Mouse (Mus musculus) lung, embryonic 16.5 days (tissue): ENCODE results near the gene Foxp1. TPM values are rescaled to one million over a fixed set of nuclear protein-coding genes. Genes with fewer than 3 reads are reported as not detected.

ENCODE experiments used
- ATAC-seq: fragments of 200-750 bp; cut with Nextera tagmentation; 2 replicates; pipeline ENCODE4 v1.8.0; 2017; ENCODE audit warnings: low read depth, mild to moderate bottlenecking, moderate library complexity
- H3K27ac ChIP-seq: fragments of 300-500 bp; sonication (generic); 2 replicates; pipeline ENCODE4 v1.5.1; 2014; ENCODE audit warnings: mild to moderate bottlenecking, control low read depth, low read length
- H3K27me3 ChIP-seq: fragments of 300-500 bp; sonication (generic); 2 replicates; pipeline ENCODE4 v1.6.1; 2014; ENCODE audit warnings: low read depth, low read length, mixed read lengths; ENCODE audit not compliant: control insufficient read depth, insufficient read depth
- H3K36me3 ChIP-seq: fragments of 300-500 bp; sonication (generic); 2 replicates; pipeline ENCODE4 v1.6.1; 2014; ENCODE audit warnings: low read length; ENCODE audit not compliant: control insufficient read depth, insufficient read depth
- H3K4me1 ChIP-seq: fragments of 300-500 bp; sonication (generic); replicated peaks from 2 replicates; pipeline ENCODE4 v1.6.1; 2014; ENCODE audit warnings: low read length, mixed read lengths; ENCODE audit not compliant: control insufficient read depth, insufficient read depth
- H3K4me2 ChIP-seq: fragments of 300-500 bp; sonication (generic); 2 replicates; pipeline ENCODE4 v1.6.1; 2014; ENCODE audit warnings: low read depth, low read length, control low read depth
- H3K4me3 ChIP-seq: fragments of 300-500 bp; sonication (generic); 2 replicates; pipeline ENCODE4 v1.5.1; 2014; ENCODE audit warnings: mild to moderate bottlenecking, low read length, control low read depth
- H3K9ac ChIP-seq: fragments of 300-500 bp; sonication (generic); 2 replicates; pipeline ENCODE4 v1.6.1; 2014; ENCODE audit warnings: low read length, control low read depth
- H3K9me3 ChIP-seq: fragments of 300-500 bp; sonication (generic); 2 replicates; pipeline ENCODE4 v1.6.1; 2016; ENCODE audit warnings: low read length; ENCODE audit not compliant: control insufficient read depth
- WGBS: fragments of 180-500 bp; shearing (Covaris S2); extraction: QIAGEN DNeasy Blood & Tissue Kit; methylation state at CpG from one replicate; pipeline ENCODE4 v1.1.7; 2014; 5-methylcytosine and 5-hydroxymethylcytosine counted together
- microRNA-seq: library from miRNA; unstranded; fragments of <30 nt; microRNA quantifications from one replicate; pipeline ENCODE4, GENCODE M21; 2016
- polyA plus RNA-seq: library from polyadenylated mRNA; unstranded; fragments of >200 nt; fragmentation: Nextera tagmentation; extraction: Ambion mirVana; gene quantifications from 2 replicates; pipeline ENCODE4 v1.2.1, GENCODE M21; 2015

Foxp1 gene
- polyA plus RNA-seq, 1 experiment from 2014 or later = 116 TPM

DNA sequence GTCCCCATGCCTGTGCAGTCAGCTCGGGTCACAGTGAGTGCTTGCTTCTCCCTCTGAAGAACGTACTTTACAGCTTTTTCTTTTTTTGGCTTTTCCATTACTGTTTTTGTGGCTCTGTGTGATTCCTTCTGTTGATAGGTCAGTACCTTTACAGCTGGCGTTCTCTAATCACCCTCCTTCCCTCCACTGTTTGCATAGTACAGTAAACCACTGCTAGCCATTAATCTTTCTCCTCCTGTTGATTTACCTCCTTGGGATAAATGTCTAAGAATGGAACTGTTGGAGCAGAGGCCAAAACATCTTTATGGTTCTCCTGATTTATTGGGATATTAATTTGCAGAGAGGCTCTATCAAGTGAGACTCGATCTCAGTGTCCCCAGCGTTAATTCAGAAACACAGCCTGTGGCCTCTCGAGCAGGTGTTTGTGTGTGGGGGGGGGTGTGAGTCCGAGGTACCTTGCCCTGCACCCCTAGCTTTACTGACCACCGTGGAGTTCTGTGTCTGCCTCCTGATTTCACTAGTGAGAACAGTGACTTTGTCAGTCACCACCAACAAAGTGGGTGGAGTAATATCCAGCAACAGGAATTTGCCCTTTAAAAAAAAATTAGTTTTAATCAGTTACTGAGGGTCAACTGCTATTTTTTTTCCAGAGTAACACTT is 590.5 kb downstream of the Foxp1 start:
- Histone ChIP-seq H3K9ac (no peak overlapping the region), H3K27me3 (no peaks in the 10 kb centered on the region), H3K4me1 (no peaks in the 10 kb centered on the region), H3K36me3 (peaks cover 30% of the 10 kb centered on the region), H3K4me3 (no peak overlapping the region), H3K27ac (no peak overlapping the region), H3K9me3 (no peaks in the 10 kb centered on the region), H3K4me2 (no peak overlapping the region)
- 69% methylated on average over 8 of the region's 8 CpGs for WGBS
- ATAC-seq = no peak

DNA sequence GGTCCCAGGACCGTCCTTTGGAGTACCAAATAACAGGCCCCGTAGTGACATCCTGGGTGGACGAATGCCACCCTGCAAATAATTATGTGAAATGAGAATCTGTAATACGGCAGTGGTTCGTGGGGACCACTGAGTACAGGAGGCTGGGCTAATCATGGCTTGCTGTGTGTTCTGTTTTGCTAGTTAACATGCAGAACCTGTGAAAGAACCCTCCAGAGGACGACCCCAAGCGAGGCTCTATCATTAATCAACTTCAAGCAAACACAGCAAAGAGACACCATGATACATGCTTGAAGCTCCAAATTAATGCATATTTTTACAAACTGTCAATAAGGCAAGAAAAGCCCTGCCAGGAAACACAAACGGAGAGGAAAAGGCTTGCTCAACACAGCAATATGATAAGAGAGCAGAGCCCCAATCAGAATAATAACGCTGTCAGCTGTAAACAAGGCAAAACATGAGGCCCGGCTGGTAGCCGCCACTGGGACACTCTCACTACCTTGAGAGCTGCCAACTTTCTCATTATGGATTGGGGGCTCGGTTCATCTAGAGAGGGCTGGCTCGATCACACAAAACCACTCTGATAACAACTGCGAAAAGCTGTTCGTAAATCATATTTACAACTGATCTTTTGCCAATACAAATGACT is 591.7 kb downstream of the Foxp1 start:
- 75% methylated on average over 15 of the region's 15 CpGs for whole genome bisulfite sequencing
- H3K4me3 ChIP-seq = no peak overlapping the region
- no peak overlapping the region for H3K4me2 ChIP-seq
- no peaks in the 10 kb centered on the region for H3K9me3 ChIP-seq
- no peak for ATAC-seq
- H3K4me1 ChIP-seq = no peaks in the 10 kb centered on the region
- peaks cover 30% of the 10 kb centered on the region for H3K36me3 ChIP-seq
- no peak overlapping the region for H3K27ac ChIP-seq
- H3K9ac ChIP-seq = no peak overlapping the region
- H3K27me3 ChIP-seq = no peaks in the 10 kb centered on the region

DNA sequence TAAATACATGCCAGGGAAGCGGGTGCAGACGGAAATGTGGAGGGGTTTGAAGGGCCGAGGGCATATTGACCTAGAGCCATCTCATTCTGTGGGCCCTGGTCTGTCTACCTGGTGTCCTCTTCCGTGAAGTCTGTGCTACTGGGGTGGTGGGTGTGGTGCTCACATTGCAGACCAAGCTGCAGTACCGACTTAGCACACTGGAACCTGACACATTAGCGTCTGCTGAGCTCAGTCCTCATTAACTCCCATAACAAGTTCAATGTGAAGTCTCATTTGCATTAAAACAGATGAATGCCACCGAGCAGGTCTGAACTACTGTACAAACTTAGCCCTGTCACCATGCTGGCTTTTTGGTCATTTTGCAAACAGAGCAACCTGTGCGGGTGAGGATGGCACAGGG is 594.2 kb downstream of the Foxp1 start:
- H3K27me3 ChIP-seq = no peaks in the 10 kb centered on the region
- peaks cover 28% of the 10 kb centered on the region for H3K36me3 ChIP-seq
- WGBS = 75% methylated on average over 8 of the region's 8 CpGs

DNA sequence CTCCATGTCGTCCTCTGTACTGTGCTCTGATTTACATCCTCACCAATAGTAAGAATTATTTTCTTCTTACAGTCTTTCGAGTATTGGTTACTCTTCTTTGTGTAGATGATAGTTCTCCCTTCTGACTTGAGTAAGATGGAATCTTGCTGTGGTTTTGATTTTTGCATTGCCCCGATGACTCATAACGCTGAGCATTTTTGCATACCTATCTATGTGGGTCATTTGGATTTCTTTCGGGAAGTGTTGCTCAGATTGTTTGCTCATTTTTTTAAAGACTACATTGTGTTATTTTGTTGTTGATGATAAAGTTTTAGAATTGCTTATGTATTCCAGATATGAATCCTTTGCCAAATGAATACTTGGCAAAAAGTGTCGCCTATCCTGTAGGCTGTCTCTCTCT is 621.3 kb downstream of the Foxp1 start:
- WGBS = 83% methylated on average over 6 of the region's 6 CpGs
- H3K27me3 ChIP-seq = no peaks in the 10 kb centered on the region
- no peaks in the 10 kb centered on the region for H3K9me3 ChIP-seq
- H3K9ac ChIP-seq = no peak overlapping the region
- no peak overlapping the region for H3K4me2 ChIP-seq
- H3K36me3 ChIP-seq = no peaks in the 10 kb centered on the region
- no peaks in the 10 kb centered on the region for H3K4me1 ChIP-seq
- H3K4me3 ChIP-seq = no peak overlapping the region
- H3K27ac ChIP-seq = no peak overlapping the region
- no peak for ATAC-seq

More for the DNA sequence above, 594.2 kb downstream of the Foxp1 start:
- no peak overlapping the region for H3K9ac ChIP-seq
- H3K4me1 ChIP-seq = no peaks in the 10 kb centered on the region
- ATAC-seq = no peak
- no peaks in the 10 kb centered on the region for H3K9me3 ChIP-seq
- H3K4me2 ChIP-seq = no peak overlapping the region
- no peak overlapping the region for H3K27ac ChIP-seq
- no peak overlapping the region for H3K4me3 ChIP-seq

DNA sequence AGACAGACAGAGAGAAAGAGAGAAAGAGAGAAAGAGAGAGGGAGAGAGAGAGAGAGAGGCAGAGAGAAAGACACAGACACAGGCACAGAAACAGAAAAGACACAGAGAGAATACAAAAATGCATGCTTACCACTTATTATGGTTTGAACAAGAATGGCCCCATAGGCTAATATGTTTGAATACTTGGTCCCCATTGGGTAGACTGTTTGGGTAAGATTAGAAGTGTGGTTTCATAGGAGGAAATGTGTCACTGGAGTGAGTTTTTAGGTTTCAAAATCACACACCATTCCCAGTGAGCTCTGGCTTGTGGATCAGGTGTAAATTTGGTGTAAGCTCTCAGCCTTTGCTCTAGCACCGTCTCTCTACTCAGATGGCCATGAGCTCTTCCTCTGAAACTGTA is 644.3 kb downstream of the Foxp1 start:
- no peaks in the 10 kb centered on the region for H3K9me3 ChIP-seq
- no peak overlapping the region for H3K4me3 ChIP-seq
- ATAC-seq = no peak
- no peaks in the 10 kb centered on the region for H3K27me3 ChIP-seq
- no peaks in the 10 kb centered on the region for H3K4me1 ChIP-seq
- no peak overlapping the region for H3K9ac ChIP-seq
- no peak overlapping the region for H3K4me2 ChIP-seq
- WGBS = 71% methylated on average over 1 of the region's 1 CpGs
- H3K36me3 ChIP-seq = no peaks in the 10 kb centered on the region
- no peak overlapping the region for H3K27ac ChIP-seq

DNA sequence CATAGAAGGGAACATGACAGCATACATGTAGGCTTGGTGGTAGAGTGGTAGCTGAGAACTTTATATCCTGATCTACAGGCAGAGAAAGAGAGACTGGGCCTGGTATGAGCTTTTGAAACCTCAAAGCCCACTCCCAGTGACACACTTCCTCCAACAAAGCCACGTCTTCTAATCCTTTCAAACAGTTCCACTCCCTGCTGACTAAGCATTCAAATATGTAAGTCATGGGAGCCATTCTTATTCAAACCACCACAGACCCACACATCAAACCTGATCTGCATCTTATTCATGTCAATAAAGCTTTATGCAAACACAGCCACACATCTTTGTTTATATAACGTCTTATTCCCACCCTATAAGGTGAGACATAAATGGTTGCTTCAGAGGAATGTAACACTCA is 646.1 kb downstream of the Foxp1 start:
- Histone ChIP-seq H3K4me3 (no peak overlapping the region), H3K27ac (no peak overlapping the region), H3K36me3 (no peaks in the 10 kb centered on the region), H3K4me2 (no peak overlapping the region), H3K9ac (no peak overlapping the region), H3K4me1 (no peaks in the 10 kb centered on the region), H3K9me3 (no peaks in the 10 kb centered on the region), H3K27me3 (no peaks in the 10 kb centered on the region)
- ATAC-seq = no peak
- 62% methylated on average over 2 of the region's 2 CpGs for WGBS

Small RNAs within 50 kb of the gene (microRNA-seq; reads per million reads assigned to microRNA genes)
- gene Gm22328 (not detected), gene Gm49348 (not detected)

Other genes with a start within 250 kb of the Foxp1 start
- 26.1 and 26.3 TPM in 2 replicates for gene Eif4e3, start 144.1 kb upstream of the Foxp1 start, polyA plus RNA-seq
- 2.3 and 2.5 TPM in 2 replicates for gene Gm20696, start 144.1 kb upstream of the Foxp1 start, polyA plus RNA-seq
- 2.0 and 2.3 TPM in 2 replicates for gene Gpr27, start 170.0 kb upstream of the Foxp1 start, polyA plus RNA-seq
- 0.20 TPM in 1 of 2 replicates, not detected in the other for gene Prok2, start 203.7 kb upstream of the Foxp1 start, polyA plus RNA-seq